Mouse (Mus musculus) urinary bladder, postnatal 14 days (tissue): Measurements from ENCODE around the gene Gtf2f2.
"Not testable (repeated sequence)": the region's sequence is repeated elsewhere in the genome, so short reads cannot be mapped to it uniquely, and the experiment has no call there.

Source experiments
- DNase-seq: peaks from one replicate; pipeline ENCODE4 v3.0.0; 2021; ENCODE audit warnings: low spot score

Gene Gtf2f2

DNA sequence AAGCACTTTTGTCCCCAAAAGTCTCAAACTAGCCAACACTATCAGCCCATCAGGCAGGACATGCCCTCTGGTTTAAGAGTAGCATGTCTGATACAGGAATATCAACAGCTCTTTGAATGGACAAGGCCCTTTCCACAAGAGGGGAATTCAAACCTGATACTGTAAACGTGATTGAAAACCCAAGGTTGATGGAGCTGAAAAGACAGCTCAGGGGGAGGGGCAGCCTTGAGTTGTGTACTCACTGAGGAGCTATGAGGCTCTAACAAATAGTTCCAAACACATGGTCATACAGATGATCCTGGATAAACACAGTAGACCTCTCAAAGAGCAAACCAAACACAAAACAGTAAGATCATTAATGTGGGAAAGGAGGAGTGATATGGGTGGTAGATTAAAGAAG is 12.6 kb downstream of the Gtf2f2 start:
- no peak for DNase-seq

DNA sequence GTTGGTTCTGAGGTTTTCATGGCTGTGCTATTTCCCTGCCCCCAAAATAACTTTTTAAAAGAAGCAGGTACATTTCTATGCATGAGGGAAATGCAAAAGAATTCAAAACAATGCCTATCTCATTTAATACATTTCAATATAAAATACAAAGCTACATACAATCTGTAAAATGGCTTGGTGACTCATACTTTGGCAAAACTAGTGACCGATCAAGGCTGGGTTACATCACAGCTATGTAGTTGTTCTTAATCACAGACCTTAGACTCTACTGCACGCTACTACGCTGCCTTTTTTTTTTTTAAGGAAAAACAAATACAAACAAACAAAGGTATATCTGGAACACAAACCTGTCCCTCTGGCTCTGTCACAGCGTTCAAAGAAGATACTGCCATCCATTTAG is 18.3 kb downstream of the Gtf2f2 start:
- DNase-seq = no peak

DNA sequence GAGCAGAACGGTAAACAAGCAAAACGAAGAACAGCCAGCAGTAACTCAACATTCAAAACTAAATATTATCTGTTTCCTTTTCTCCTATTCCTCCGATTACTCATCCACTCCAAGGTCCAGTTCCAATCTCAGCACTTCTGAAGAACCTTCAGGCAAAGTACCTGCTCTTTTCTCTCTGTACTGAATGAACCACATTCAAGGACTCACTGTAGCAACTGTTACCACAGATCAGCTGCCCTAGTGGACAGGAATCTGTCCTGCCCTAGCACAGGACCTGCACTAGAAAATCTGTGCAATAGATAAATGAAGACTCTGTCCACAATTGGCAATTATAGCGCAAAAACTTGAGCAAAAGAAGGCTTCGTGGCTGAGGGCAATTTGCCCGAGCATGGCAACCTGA is 19.7 kb downstream of the Gtf2f2 start:
- DNase-seq = no peak

DNA sequence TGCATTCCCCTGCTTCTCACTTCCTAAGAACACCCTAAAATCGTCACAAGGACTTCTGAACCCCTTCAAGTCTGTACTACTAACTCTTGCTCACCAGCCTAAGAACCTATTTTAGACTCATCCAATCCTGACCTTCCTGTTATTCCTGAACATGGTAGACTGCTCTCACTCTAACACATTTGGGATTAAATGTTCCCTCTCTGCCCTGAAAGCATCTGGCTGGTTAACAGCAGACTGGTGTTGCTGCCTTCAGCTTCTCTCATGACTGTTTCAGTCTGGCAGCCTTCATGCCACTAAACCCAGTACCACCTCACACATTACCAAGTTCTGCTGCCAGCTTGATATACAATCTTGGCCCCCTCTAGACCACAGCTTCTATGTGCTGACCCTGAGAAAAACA is 21.5 kb downstream of the Gtf2f2 start:
- DNase-seq = no peak

DNA sequence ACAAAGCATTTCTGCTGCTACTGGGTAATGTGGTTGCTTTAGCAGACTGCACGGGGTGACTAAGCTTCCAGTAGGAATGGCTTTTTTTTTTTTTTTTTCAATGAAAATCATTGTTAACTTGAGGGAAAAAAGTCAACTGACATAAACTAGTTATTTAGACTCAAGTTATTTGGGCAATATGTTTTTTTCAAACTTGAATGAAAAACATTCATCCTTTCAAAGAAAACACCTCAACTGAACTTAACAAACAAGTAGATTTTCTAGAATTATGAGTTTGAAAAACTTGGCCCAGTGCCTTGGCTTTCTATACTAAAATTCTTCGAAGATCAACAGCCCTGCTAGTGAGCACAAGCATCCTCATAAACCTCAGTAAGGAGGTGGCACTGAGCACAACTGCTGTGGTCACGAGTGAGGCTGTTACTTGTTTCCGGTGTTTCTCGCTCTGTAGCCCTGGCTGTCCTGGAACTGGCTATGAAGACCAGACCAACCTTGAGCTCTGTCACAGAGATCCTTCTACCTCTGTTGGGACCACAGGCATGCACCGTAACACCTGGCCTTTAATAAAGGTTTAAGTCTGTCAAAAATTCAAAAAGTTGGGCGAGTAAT is 23.7 kb downstream of the Gtf2f2 start:
- no peak for DNase-seq

DNA sequence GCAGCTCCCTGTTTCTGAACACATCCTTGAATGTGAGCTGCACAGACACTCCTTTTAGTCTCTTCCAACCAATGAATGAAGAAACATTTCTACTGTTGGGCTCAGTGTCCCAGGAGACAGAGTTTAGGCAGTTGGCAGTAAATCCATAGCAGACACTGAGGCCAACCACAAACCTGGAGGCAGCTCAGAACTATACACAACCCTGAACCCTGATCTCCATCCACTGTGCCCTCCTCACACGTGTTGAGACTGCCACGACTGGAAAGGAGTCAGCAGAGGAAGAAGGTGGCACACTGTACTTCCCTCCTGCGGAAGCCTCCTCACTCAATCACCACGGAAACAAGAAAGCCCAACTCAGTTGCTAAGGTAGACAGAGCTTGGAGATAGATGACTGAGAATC is 25.6 kb downstream of the Gtf2f2 start:
- DNase-seq = no peak

DNA sequence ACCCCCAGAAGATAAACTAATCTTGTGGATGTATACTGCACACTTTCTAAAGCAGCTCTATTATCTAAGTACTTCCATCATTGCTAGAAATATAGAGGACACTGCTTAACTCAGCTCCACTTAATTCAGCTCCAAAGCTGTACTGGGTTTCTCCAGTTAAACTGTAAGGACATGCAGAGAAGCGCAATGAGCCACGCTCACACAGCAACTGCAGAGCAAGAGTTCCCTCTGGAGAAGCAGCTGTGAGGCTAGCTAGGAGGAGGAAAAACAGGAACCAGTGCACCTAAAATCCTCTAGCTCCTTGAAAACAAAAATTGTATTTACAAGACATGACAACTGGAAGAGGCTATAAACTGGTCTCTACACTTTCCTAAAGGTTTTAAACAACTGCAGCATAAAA is 26.8 kb downstream of the Gtf2f2 start:
- no peak for DNase-seq

DNA sequence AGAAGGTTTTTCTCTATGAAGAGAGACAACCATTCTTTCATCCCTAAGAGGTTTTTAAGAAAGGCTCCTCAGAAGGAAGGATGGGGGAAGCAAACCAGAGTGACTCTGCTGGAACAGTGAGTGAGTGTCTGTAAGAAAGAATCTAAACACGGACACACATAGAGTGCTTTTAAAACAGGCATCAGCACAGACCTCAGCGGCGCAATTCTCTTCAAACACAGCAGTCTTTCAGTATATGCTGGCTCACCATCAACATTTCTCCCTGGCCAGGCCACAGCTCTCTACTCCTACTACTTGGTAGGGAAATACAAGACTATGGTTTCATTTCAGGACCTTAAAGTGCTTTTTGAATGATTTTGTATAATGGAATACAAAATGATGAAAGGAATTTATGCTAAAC is 29.4 kb downstream of the Gtf2f2 start:
- no peak for DNase-seq

DNA sequence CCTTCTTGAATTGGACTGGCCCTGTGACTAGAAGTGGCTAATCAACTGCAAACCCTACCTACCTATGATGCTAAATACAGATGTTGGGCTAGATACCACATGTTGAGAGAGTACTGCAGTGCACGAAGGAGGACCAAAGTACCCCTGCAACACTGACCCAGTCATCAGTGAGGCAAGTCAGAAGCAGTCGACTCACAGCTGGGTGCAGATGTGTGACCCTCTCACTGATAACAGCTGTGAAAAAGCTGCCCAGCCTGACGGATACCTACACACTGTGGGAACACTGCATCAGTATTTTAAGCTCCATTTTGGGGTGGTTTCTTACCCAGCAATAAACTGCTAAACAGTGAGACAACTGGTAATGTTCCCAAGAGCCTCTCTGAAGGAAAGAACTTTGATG is 34.6 kb downstream of the Gtf2f2 start:
- DNase-seq = no peak

DNA sequence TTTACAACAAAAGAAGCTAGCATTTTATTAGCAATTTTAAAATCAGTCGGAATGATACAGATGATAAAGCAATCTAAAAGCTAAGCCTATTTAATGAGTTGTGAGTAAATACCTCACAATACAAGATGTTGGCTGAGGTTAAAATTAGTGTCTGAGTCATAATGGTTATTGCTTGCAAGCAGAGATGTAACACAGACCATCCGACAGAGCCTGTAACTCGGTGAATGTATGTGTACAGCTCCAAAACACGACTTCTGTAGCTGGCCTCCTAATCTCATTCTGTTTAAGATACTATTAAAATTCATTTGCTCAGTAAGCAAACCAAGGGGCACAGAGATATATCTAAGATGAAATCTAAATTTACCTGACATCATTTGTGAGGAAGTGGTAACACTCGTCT is 43.4 kb downstream of the Gtf2f2 start:
- DNase-seq = no peak

DNA sequence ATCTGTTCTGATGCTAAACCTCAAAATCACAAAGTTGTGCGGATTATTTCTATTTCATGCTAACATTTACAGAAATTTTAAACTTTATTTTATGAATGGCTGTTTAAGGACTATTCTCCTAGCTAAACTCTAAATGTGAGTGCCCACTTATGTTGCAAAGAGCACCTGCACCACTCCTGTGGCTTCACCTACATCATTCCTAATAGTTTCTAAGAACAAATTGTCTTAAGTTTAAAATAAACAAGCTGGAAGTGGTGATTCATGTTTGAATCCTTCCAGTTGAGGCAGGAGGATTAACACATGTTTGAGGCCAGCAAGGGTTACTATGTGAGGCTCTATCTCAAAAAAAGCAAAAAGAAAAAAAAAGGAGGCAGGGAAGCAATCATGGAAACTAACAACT is 46.2 kb downstream of the Gtf2f2 start:
- no peak for DNase-seq

DNA sequence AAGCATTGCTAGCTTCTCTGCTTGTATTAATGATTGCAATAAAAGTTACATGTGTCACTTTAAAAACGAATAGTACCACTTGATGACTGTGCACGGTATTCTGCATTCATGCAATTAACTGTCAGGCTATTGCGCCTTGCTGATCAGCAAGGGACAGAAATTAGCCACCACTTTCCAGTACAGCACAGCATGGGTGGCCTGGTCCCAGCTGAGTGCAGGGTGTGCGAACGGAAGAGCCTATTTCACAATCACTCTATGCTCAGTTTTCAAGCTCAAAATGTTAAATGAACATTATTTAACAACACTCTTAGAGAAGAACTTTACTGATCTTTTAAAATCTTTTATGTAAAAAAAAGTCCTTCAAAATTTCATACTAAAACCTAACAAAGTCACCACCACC is 46.7 kb downstream of the Gtf2f2 start:
- DNase-seq = no peak

DNA sequence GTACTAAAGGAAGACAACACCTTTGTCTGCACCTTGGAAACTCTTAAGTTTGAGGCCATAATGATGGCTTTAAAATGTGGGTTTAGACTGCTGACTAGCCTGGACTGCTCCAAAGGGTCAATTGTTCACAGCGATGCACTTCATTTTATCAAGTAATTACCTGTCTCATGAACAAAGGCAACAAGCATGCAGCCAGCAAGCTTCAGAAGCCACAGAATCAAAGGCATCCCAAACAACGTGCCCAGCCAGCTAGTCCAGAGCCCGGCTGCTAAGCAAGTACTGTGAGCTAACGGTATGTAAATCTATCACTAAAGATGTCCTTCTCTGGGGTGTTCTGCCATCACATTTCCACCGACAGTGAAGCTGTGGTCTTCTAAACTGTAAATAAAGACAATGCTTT is 47.5 kb downstream of the Gtf2f2 start:
- no peak for DNase-seq

DNA sequence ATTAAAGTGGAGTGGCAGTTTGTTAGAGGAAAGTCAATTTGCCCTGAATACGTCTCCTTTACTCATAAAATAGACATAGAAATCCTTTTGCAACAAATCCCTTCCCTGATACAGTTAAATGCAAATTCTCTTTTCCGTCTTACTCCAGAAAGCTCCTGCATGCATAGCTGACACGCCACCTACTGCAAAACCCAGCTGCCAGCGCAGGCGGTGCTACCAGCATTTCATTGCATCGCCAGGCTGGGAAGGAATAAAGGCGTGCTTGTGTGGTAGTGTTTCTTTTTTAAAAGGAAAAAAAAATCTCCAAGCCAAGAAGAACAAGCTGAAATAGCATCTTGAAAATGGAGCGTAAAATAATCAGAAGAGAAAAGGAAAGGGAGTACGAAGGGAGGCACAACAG is 48.4 kb downstream of the Gtf2f2 start:
- DNase-seq = no peak

DNA sequence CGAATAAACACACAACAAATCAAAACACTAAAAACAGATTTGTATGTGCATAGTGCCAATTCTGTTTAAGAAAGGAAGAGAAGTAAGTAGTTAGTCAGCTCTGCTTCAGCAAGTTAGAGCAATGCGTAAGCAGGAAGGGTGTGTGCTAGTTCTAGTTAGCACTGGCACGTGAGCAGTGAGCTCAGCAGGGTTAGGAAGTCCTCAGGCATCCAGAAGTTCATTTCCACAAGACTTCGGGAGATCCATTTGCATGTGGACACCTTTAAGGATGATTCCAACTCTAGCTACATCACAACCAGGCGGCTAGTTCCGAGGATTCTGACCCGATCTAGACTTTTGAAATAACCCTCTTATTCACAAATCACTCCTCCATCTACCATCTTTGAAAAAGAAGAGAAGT is 55.9 kb downstream of the Gtf2f2 start, which contains the start of gene Kctd4:
Gene Kctd4, plus strand, starts transcription at position 244 of the 400 bp plus-strand sequence.
- no peak for DNase-seq

DNA sequence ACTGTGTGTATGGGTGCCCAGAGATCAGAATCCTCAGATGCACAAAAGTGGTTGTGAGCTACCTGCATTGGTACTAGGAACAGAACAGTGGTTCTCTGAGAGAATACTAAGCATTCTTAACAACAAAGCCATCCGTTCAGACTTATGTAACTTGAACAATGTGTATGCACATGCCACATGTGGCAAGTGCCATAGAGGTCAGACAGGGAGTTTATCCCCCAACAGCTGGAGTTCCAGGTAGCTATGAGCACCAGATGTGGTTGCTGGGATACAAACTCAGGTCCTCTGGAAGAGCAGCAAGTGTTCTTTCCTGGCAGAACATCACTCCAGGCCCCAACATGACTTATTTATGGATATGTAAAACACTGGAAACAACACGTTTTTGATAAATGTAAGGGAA is 57.7 kb downstream of the Gtf2f2 start:
- DNase-seq = no peak

DNA sequence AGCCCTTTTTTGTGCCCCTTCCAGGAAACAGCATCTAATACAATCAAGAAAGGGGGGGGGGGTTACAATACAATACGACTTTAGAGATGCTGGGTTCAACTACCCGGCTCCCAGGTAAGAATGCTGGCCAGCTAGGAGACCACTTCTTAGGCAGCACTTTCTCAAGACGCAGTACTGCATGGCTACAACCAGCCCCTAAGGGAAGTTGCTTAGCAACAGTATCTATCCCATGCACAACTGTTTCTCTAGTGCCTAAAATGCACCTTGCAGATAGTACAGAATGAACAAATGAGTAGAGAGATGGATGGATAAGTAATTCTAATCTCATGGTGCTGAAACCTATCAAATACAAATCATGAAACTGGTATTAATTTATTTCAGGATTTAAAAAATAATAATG is 63.0 kb downstream of the Gtf2f2 start:
- no peak for DNase-seq

DNA sequence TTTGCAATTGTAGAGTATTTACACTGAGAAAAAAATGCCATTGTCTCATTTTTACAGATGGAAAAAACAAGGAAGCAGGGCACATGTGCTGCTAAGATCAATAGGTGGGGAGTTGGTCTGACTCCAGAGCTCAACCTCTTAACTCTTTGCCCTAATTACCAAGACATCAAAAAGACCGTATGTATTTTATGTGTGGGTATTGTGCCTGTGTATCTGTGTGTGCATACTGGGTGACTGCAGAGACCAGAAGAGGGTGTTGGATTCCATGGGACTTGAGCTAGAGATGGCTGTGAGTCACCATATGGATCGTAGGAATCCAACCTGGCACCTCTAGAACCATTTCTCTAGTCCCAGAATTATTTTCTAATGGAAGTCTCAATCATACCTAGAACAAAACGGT is 68.3 kb downstream of the Gtf2f2 start:
- no peak for DNase-seq

DNA sequence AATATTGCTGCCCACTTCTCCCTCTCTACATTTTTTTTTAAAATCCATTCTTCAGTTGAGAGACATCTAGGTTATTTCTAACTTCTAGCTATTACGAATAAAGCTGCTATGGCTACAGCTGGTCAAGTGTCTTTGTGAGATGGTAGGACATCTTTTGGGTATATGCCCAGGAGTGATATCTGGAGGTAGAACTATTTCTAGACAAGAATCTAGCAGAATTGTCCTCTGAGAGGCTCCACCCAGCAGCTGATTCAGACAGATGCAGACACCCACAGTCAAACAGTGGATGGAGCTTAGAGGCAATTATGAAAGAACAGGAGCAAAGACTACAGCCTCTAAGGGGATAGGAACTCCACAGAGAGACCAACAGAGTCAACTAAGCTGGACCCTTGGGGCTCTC is 69.2 kb downstream of the Gtf2f2 start:
- no peak for DNase-seq

DNA sequence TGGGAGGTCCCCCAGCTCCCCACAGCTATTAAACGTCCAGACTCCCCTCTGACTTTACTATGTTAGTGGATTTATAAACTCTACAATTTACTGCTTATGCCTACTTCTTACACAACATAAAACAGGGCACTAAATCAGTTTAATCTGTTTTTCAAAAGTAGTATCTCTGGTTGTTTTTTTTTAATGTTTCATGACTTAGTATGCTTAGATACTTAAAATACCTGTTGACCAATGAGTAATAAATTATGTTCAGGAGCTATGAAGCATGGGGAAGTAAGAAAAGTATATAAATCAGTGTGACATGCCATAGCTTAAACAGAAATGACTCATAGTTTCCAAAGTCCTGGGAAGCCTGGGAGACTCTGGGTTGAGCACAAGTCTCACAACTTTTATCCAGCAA is 73.0 kb downstream of the Gtf2f2 start:
- no peak for DNase-seq

DNA sequence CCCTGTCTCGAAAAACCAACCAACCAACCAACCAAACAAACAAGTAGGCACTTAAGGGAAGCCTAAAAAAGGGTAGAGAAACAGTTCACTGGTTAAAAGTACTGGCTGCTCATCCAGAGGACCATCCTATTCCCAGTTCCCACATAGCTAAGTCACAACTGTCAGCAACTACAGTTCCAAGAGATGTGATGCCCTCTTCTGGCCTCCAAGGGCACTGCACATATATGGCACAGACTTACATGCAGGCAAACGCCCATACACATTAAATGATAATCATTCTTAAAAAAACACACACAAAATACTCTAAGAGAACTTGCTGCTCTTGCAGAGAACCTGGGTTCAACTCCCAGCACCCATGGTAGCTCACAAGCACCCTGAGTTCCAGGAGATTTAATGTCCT is 76.3 kb downstream of the Gtf2f2 start:
- DNase-seq = no peak

DNA sequence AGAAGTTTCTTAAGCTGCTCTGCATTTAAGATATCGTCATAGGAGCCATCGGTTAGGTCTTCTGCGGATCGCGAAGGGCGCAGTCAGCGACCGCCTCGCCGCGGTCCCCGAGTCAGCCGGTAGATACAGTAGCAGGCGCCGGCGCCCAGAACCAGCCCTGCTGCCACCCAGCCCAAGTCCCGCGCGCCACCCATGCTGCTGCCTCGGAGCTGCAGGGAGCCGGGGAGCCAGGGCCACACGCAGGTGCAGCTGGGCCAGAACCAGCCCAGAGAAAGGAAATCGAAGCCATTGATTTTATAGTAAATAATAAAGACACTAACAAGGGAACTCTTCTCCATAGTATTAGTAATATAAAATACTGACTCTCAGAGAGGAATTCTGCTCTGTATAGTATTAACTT is 79.4 kb downstream of the Gtf2f2 start:
- no peak for DNase-seq

DNA sequence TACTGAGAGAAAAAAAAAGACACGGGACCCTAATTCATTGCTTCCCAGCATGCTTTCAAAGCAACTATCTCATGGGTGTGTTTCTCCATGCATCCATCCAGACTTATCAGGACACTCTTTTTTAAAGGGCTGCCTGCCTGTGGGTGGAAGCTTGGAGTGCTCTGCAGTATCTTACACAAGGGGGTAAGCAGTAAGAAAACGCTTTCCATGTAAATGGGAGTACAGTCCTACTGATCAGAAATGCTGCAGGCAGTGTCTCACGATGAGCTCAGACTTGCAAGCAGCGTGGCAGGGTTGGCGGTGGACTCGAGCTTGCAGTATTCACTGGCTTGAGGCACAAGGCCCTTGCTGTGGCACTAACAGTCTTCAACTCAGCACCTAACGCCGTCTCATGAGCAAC is 81.0 kb downstream of the Gtf2f2 start:
- DNase-seq = not testable (repeated sequence)

DNA sequence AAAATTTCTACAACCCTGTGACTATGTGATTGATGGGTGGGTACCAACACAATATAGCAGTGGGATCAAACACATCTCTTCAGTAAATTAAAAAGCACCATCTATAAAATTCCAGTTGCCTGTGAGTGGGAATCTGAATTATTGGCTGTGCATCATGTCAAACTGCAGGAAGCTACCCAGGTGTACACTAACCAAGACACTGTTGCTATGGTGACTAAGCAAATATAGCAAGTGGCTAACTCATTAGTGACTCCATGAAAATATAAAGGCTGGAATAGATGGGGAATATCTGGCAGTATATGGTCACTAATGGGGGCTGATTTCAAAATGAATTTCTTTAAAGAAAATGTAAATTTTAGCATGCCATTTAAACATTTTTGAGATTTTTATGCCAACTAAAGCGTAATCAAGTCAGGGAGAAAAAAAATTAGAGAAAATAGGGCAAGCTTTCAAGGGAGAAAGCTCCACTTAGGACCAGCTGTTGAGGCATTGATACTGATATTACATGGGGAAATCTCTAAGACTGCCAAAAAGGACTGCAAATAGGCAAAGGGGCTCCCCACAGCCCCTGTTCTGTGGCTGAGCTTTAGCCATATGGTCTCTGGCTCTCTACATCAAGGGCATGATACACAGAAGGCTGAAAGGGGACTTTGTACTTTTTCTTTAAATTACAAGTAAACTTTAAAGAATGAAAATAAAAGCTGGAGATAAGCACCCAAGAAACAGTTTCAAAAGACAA is 87.2 kb downstream of the Gtf2f2 start:
- no peak for DNase-seq
